Mouse (Mus musculus) c-Kit-positive CD71-positive TER-119-negative erythroid progenitor cells, embryonic 14.5 days (primary cell): ENCODE results near the gene Smpd2.

ENCODE experiments used
- DNase-seq: peaks from one replicate; pipeline ENCODE4 v3.0.0-alpha.2; 2013; ENCODE audit warnings: low read depth

Gene Smpd2

GRCm38 (mm10) chr10:41488877-41489276 is 1.3 kb downstream of the Smpd2 start:
- no peak for DNase-seq

GRCm38 (mm10) chr10:41486506-41487170 is 3.5 kb downstream of the Smpd2 start:
- no peak for DNase-seq

- DNase-seq: no peak
Measured at GRCm38 (mm10) chr10:41485778-41486177, 4.4 kb downstream of the Smpd2 start.

GRCm38 (mm10) chr10:41482446-41482845 is 7.7 kb downstream of the Smpd2 start:
- DNase-seq: no peak

GRCm38 (mm10) chr10:41480938-41481880 is 9.0 kb downstream of the Smpd2 start:
- peak; percentile 68 for DNase-seq

GRCm38 (mm10) chr10:41479961-41480360 is 10.2 kb downstream of the Smpd2 start:
- no peak for DNase-seq

GRCm38 (mm10) chr10:41477278-41478181 is 12.6 kb downstream of the Smpd2 start:
- DNase-seq: no peak

- DNase-seq: no peak
Measured at GRCm38 (mm10) chr10:41477018-41477277, 13.2 kb downstream of the Smpd2 start.

- DNase-seq: peak; percentile 50
Measured at GRCm38 (mm10) chr10:41476171-41477017, 13.8 kb downstream of the Smpd2 start, which contains the start of gene Mical1. Gene Mical1, plus strand, starts transcription at chr10:41476314.

- no peak for DNase-seq
Measured at GRCm38 (mm10) chr10:41474981-41475391, 15.2 kb downstream of the Smpd2 start.

- no peak for DNase-seq
Measured at GRCm38 (mm10) chr10:41473782-41474468, 16.2 kb downstream of the Smpd2 start.

GRCm38 (mm10) chr10:41472962-41473481 is 17.1 kb downstream of the Smpd2 start:
- no peak for DNase-seq

- DNase-seq: no peak
Measured at GRCm38 (mm10) chr10:41472534-41472933, 17.6 kb downstream of the Smpd2 start.

- no peak for DNase-seq
Measured at GRCm38 (mm10) chr10:41470693-41471092, 19.5 kb downstream of the Smpd2 start.

- no peak for DNase-seq
Measured at GRCm38 (mm10) chr10:41467325-41467724, 22.8 kb downstream of the Smpd2 start.

GRCm38 (mm10) chr10:41464401-41464955 is 25.7 kb downstream of the Smpd2 start:
- DNase-seq: no peak

GRCm38 (mm10) chr10:41461057-41461722 is 29.0 kb downstream of the Smpd2 start:
- DNase-seq: no peak

GRCm38 (mm10) chr10:41460501-41460900 is 29.7 kb downstream of the Smpd2 start:
- DNase-seq: no peak

GRCm38 (mm10) chr10:41459990-41460389 is 30.2 kb downstream of the Smpd2 start:
- DNase-seq: no peak

GRCm38 (mm10) chr10:41452791-41453190 is 37.4 kb downstream of the Smpd2 start:
- no peak for DNase-seq
